Mouse (Mus musculus) layer of hippocampus, postnatal 14 days (tissue): ENCODE data around the gene Aox2. TPM values are rescaled to one million over a fixed set of nuclear protein-coding genes. Genes with fewer than 3 reads are reported as not detected.
A peak's percentile ranks its signal among the peaks of the same experiment; 100 is the strongest.

Source experiments
- DNase-seq, 2 experiments: peaks; one replicate each; pipeline ENCODE4 v3.0.0; 2021 to 2022; ENCODE audit warnings: low spot score in 2 of 2, mixed read lengths in 1 of 2
- long read RNA-seq, 2 experiments: library from polyadenylated mRNA; stranded (forward); transcript quantifications; one replicate each; pipeline ENCODE4 v2.0.0; 2021
- total RNA-seq, 2 experiments: library from RNA; stranded (reverse); gene quantifications; 2 replicates each; pipeline ENCODE4 v1.2.3; 2021

The Aox2 gene
- total RNA-seq: not detected
- long read RNA-seq, experiment 1: 0 reads
- long read RNA-seq, experiment 2: 0 reads

DNA sequence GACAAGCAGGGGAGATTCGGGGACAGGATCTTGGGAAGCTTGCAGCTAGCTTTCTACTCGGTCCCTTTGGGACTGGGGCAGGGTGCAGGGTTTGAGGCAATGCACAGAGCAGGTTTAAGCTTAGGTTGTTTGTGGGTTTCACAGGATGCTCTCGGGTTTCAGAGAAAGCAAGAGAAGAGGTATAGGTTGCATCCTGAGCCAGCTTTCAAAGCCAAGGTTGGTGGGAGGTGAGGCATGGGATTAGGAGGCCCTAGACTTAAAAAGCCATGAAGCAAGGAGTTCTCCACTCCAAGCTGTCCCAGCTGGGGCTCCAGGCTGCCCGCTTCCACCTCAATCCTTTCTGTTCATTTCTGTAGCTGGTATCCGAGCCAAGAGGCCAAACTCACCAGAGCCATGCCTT lies at the start of gene Aox2:
Gene Aox2 (plus strand): TSS at position 301 of the 400 bp plus-strand sequence.
- no peak for DNase-seq

DNA sequence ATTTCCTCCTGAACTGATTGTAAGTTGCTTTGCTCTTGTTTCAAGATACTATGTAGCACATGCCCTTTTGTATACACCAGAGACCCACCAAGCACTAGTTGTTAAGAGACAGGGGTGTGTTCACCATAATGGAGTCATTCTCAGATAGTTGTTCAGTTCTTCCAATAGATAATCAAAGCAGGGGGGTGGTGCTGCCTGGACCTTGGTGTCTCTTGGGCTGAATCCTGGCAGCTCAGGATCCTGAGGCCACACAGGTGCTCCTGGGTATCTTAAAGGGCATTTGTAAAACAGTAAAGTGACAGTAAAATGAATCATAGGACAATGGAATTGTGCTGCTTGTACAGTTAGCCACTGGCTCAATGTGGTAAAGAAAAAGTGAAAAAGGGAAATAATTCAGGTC lies 49.2 kb upstream of the Aox2 start:
- no peak for DNase-seq

DNA sequence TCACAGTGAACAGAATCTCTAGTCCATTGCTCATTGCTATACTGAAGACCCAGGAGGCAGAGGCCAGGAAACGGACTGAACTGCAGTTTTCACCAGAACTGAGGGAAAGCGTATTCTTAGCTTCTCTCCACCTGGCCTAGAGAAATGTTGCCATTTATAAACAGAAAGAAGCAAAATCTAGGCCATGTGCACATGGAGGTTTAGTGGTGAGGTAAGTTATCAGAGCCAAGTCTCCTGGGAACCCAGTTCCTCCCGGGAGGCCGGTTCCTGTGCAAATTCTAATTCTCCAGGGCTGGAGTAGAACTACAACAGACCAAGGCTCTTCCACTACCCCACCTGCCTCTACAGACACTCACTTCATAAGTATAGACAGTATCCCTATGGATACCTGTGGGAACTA lies 48.4 kb upstream of the Aox2 start:
- no peak for DNase-seq

DNA sequence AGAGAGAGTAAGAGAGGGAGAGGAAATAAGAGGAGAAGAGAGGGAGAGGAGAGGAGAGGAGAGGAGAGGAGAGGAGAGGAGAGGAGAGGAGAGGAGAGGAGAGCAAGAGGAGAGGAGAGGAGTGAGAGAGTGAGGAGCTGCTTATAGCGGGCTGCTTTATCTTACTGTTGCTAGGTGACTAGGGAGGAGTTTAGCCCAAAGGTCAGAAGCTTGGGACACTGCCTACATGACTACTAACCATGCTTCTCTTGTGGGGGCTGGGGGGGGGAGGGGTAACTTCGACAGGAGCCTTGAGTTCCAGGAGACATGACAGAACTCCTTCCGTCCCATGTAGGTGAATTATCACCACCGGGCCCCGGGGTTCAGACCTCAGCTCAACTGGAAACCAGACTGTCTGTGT lies 47.6 kb upstream of the Aox2 start:
- DNase-seq: no peak

DNA sequence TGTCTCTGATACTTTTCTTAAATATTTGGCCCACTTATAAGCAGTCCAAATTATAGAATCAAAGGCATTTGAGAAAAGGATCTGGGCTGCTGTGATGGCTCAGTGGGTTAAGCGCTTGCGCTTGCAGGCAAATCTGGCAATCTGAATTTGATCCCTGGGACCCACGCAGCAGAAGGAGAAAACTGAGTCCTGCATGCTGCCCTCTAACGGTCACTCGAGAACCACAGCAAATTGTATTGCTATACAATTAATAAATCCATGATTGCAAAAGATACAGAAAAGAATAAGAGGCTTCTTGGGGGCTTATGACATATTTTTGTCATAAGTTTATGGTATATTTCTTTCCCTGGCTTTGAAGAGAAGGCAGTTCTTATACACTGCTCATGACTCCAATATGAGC lies 42.7 kb upstream of the Aox2 start:
- DNase-seq: no peak

DNA sequence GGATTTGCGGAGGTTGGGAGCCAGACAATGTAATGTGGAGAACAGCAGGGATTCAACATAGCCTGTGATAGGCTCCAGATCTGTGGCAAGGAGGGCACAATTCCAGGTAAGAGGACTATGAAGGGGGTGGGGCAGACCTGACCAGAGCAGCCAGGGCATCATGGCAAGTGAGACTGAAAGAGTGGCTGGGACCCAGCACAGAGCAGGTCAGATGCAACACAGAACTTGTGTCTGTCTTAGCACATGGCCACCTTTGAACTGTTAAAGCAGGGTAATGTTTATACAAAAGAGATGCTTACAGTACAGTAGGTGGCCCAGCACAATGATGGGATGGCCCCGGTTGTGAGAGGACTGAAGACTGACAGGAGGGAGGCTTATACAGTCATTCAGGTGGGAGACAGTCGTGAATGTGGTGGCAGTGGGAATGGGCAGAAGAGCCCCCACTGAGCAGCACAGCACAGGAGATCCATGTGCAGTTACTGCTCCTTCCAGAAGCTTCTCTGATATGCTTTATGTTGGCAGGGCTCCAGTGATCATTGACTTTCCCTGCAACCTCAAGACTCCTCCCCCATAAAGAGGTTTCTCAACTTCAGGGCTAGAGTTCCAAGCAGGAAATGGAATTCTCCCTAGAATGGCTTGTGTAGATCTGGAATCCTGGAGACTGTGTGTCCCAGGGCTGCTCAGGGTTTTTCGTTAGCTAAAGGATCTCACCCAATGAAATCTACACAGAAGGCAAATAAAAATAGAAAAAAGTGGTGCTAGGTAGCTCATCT lies 40.4 kb upstream of the Aox2 start:
- no peak for DNase-seq

DNA sequence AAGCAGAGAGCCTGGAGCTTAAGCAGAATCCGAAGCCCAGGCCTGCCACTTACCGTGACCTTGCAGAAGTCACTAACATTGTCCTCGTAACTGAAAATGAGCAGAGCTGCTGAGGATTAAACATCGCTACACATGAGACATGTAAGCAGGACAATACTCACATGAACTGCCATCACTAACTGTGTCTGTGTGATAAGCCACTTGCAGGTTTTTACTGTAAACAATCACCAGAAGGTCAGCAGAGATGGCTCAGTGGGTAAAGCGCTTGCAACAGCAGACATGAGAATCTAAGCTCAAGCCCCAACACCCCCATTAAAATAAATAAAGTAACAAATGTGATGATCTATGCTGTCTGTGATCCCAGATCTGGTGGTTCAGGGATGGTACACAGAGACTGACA lies 39.7 kb upstream of the Aox2 start:
- no peak for DNase-seq

DNA sequence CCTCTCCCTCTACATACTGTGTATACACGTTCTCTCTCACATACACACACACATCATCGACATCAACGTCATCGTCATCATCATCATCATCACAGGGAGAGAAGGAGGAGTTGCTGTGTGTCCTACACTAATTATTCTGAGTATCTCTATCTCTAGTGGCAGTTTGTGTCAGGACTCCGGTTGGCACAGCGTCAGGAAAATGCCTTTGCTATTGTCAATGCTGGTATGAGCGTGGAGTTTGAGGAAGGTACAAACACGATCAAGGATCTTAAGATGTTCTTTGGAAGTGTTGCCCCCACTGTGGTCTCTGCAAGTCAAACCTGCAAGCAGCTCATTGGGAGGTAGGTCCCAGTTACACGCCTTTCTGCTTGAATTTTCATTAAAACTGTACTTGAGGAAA lies 39.2 kb upstream of the Aox2 start:
- DNase-seq: no peak

DNA sequence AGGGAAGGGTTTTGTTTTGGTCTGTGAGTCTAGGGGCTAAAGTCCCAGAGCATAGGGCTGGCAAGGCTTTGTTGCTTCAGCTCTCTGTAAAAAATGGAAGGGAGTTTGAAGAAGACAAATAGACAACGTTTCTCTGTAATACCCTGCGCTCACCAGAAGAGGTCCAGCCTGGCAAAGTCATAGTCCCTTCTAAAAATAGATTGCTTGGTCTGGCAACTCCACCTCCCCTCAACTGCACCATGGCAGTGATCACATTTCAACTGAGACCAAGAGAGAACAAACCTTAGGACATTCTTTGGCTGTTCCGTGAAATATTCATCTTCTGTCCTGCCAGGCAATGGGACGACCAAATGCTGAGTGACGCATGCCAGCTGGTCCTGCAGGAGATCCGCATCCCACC lies 37.8 kb upstream of the Aox2 start:
- DNase-seq: no peak

DNA sequence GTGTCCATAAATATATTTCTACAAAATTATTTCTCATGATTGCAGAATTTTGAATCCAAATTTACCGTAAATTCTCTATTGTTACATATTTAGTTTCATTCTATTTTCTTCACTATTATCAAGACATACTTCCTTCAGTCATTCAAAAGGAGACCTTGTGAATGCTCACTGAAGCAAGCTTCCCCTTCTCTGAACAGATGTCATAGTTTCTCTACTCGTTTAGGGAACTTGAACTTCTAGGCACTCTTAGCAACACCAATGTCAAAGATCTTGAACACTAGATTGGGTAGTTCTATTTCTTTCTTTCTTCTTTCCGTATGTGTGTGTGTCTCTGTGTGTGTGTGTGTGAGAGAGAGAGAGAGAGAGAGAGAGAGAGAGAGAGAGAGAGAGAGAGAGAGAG lies 33.6 kb upstream of the Aox2 start:
- no peak for DNase-seq

DNA sequence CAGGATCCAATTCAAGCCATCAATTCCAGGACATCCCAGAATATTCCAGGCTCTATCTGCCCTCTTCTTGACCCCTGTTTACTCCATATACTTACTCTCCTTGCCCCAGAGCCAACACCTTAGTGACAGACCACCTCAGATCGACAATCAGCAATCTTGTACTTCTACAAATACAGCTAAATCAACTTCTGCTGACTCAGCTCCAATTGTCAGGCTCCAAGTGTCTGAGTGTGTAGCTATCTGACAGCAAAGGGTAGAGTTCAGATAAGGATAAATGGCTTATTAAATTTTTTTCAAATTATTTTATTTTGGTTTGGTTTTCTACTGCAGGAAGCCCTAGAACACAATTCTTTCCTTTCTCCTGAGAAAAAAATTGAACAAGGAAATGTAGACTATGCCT lies 29.6 kb upstream of the Aox2 start:
- DNase-seq: no peak

DNA sequence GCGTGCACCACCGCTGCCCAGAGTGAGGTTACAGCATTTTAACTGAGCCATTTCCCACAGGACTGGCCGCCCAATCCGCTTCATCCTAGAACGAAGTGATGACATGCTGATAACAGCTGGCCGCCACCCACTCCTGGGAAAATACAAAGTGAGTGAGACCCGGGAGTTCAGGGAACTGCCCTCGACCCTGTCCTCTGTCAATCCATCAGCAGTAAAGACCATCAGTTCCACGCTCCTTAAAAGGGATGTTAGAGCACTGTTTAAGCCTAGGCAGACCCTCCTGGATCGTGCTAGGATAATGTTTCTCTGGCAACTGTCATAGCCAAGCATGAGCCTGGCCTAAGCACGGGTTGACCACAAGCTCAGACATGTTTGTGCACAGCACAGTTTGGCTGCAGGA lies 24.7 kb upstream of the Aox2 start:
- DNase-seq: no peak

DNA sequence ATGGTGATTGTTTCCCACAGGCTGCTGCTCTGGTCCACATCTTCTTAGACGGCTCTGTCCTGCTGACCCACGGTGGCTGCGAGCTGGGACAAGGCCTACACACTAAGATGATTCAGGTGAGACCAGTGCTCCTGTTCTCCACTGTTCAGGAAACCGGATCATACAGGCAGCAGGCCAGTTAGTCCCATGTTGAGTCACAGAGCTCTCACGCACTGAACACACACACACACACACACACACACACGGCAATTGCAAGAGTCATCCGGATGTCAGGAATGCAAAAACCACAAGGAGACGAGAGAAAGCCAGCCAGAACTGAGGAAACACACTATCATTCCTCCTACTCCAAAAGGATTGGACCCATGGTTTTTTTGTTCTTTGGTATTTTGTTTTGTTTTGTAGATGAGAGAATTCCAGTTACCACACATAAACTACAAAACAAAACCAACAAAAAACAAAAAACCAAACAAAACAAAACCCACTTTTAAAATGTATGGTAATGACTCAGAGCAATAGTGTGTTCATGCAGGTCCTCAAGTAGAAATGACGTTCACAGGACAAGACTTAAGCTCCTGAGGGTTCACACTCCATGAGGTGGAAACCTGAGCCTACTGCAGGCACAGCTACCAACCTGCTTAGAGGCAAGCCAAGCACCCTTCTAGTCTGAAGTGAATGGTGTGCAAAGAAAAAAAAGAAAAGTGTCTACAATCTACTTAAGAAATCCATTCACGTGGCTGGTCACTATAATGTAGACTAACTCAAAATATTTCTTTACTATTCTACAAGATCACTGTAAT lies 20.7 kb upstream of the Aox2 start:
- DNase-seq: no peak

DNA sequence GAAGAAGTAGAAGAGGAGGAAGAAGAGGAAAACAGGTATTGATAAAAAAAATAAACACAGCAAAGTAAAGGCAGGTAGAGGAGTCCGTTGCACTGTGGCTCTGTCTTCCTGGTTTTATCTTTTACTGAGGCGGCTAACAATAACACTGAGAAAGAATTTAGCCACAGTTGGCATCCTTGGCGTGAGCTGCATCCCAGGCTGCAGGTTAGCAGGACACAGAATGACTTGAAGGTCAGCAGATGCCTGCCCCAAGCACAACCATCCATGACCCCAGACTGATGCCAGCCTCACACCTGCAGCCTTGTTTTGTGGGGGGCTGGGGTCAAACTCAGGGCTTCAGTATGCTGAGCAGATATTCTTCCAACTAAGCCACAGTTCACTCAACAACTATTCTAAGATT lies 17.8 kb upstream of the Aox2 start:
- DNase-seq: no peak

DNA sequence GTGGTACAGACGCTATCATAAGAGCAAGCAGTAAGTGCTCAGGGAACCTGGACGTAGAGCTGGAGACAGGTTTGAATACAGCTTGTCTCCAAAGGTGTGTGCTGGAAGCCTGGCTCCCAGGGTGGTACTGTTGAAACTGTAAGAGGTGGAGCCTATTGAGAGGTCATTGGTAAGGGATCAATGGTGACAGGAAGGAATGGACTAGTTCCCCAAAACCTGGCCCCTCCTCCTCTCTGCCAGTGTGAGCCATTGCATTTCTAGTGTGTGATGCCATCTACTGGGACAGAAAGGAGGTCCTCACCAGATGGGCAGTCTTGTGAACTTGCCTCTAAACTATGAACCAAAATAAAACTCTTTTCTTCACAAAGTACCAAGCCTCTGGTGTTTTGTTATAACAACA lies 9.9 kb upstream of the Aox2 start:
- no peak for DNase-seq

DNA sequence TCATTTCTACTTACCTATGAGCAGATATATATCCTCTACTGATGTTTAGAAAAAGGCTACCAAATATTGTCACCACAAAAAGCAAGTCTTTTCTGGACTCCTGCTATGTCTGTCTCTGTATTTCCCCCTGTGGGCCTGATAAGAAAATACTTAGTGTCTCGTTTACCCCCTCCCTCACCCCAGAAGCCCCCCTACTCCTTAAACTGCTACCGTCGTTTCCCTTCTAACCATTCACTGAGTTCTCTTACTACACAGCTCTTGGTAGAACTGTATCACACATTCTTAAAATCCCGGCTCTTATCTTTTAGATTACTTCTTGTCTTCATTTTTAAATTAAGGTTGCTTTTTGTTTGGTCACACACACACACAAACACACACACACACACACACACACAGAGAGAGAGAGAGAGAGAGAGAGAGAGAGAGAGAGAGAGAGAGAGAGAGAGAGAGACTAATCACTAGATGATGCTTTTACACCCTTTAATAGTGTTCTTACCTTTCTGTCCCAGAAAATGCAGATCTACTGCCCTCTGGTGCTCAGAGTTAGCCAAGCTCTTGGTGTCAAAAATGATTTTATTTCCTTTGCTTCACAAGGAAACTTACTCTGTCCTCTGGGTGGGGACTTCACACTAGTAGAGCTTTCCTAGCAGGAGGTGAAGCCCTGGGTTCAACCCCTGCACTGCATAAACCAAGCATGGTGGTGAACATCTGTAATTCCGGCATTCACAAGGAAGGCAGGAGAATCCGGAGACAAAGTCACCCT lies 7.1 kb upstream of the Aox2 start:
- DNase-seq: peak; percentile 56 to 79

DNA sequence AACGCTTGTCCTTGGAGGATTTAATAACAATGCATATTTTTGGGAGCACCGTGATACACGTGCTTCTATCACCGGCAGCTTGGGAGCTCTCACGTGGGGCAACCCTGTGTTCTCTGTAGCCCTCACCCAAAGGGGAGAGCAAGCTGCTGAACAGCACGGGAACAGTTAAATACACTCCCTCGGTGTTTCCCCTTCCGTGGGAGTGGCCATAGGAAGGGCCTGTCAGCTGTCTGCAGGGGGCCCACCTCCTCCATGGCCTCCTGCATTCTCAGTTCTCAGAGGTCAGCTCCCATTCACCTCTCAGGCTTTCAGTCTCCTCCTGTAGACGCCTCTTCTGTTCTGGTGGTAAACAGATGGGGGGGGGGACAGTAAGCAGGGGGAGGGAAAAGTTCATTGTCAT lies 2.2 kb upstream of the Aox2 start:
- DNase-seq: no peak

DNA sequence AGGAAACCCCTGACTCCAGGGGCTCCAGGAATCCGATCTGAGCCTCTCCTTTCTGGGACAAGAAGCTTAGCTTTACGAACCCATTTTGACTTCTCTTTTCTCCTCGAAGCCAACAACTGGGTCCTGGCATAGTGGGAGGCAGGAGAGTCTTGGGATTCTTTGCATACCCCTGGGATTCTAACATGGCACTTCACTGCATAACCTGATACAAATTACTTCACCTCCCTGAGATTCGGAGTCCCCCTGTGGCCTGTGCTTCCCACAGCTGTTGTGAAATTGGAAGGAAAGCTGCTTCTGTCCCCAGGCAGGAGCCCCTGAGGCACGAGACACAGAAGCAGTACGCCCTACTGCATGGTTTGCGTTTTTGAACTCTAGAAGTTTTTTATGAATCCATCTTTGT lies 387 bp downstream of the Aox2 start:
- no peak for DNase-seq

DNA sequence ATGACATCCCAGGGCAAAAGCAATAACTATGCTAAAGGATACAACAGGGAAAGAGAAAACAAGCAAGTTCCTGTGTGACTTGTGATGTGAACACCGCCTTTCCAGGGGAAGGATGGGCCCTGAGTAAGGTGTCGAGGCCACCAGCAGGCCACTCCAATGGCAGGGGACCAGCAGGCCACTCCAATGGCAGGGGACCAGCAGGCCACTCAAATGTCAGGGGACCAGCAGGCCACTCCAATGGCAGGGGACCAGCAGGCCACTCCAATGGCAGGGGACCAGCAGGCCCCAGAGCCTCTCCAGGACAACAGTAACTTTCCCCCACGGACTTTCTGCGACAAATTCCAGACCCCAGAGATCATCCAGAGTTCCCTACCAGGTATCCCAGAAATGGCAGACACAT lies 2.3 kb downstream of the Aox2 start:
- no peak for DNase-seq

DNA sequence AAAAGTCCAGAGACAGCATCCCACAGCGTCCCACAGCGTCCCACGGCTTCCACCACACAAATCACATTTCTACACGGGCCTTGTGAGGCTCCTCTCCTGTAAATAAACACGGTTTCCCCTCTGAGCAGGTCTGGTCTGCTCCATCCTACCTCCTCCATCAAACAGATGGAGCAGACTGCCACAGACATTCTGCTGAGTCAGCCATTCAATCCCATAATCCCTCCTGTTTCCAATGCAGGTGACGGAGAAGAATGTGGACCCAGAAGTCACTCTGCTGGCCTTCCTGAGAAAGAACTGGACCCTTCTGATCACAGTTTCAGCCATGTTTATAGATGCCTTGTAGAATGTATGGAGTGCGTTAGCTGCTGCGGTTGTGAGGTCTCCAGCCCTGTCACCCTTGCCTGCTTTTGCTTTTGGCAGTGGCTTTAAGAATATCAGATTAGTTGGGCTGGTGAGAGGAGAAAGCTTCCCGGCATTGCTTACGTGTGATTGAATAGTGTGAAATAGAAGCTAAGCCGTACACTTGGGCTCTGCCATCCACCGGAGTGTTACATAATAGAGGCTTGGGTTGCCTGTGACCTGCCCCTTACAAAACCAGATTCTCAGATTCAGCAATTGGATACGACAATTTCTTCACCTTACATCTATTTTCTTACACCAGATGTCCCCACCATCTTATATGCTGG lies 3.0 kb downstream of the Aox2 start:
- DNase-seq: no peak

DNA sequence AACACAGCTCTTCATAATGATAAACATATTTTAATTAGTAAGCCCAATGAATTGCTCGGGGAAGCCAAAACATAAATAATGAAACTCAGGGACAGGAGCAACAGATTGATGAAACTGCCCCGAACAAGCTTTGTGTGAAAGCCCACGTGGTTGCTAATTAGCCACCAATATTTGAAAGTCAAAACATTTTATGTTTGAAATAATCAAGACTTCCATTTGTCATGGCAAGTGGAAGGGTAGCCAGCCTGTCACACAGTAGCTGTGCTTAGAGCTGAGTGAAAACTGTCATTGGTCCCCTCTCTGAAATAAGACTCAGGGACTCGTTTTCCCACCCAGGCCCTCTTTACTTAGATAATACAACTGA lies 3.5 kb downstream of the Aox2 start:
- no peak for DNase-seq

DNA sequence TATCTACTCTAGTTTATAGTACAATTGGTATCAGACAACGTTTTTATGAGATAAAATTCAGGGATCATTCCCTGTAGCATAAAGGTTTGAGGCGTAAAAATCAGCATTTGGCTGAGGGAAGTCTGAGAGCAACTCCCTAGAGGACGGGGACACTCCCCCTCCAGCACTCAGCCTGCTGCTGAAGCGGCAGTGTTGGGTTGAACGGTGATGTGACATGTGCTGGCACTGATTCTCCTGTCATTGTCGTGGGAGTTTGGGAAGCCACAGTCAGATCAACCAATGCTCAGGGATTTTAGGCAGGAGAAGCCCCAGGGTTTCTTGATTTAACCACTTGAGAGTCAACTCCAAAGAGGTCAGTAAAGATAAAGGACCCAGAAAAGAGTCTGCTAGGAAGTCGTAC lies 6.4 kb downstream of the Aox2 start:
- DNase-seq: no peak
